Mouse (Mus musculus) kidney, embryonic 15.5 days (tissue): ENCODE data around the gene BC048562. TPM values are rescaled to one million over a fixed set of nuclear protein-coding genes. Genes with fewer than 3 reads are reported as not detected.

Source experiments
- ATAC-seq: fragments of 200-750 bp; cut with Nextera tagmentation; replicated peaks from 2 replicates; pipeline ENCODE4 v1.8.0; 2017; ENCODE audit warnings: moderate TSS enrichment; ENCODE audit not compliant: low FRiP score
- H3K27ac ChIP-seq: fragments of 300-500 bp; sonication (generic); 2 replicates; pipeline ENCODE4 v1.5.1; 2015; ENCODE audit warnings: mild to moderate bottlenecking, inconsistent platforms
- H3K27me3 ChIP-seq: fragments of 300-500 bp; sonication (generic); 2 replicates; pipeline ENCODE4 v1.6.1; 2015; ENCODE audit warnings: inconsistent platforms
- H3K36me3 ChIP-seq: fragments of 300-500 bp; sonication (generic); 2 replicates; pipeline ENCODE4 v1.6.1; 2015; ENCODE audit warnings: inconsistent platforms
- H3K4me1 ChIP-seq: fragments of 300-500 bp; sonication (generic); 2 replicates; pipeline ENCODE4 v1.6.1; 2015; ENCODE audit warnings: inconsistent platforms
- H3K4me2 ChIP-seq: fragments of 300-500 bp; sonication (generic); 2 replicates; pipeline ENCODE4 v1.6.1; 2015; ENCODE audit warnings: moderate library complexity, mild to moderate bottlenecking, inconsistent platforms
- H3K4me3 ChIP-seq: fragments of 300-500 bp; sonication (generic); replicated peaks from 2 replicates; pipeline ENCODE4 v1.5.1; 2015; ENCODE audit warnings: mild to moderate bottlenecking, inconsistent platforms
- H3K9ac ChIP-seq: fragments of 300-500 bp; sonication (generic); 2 replicates; pipeline ENCODE4 v1.6.1; 2015; ENCODE audit warnings: mild to moderate bottlenecking, inconsistent platforms
- H3K9me3 ChIP-seq: fragments of 300-500 bp; sonication (generic); replicated peaks from 2 replicates; pipeline ENCODE4 v1.6.1; 2016; ENCODE audit warnings: inconsistent platforms
- WGBS: fragments of 180-500 bp; shearing (Covaris S2); methylation state at CpG from one replicate; pipeline ENCODE4 v1.1.7; 2015; ENCODE audit warnings: mixed read lengths; 5-methylcytosine and 5-hydroxymethylcytosine counted together
- polyA plus RNA-seq: library from polyadenylated mRNA; unstranded; fragments of >200 nt; fragmentation: Nextera tagmentation; extraction: Ambion mirVana; gene quantifications from 2 replicates; pipeline ENCODE4 v1.2.1, GENCODE M21; 2015

Gene BC048562
- not detected in 2 replicates for polyA plus RNA-seq

DNA sequence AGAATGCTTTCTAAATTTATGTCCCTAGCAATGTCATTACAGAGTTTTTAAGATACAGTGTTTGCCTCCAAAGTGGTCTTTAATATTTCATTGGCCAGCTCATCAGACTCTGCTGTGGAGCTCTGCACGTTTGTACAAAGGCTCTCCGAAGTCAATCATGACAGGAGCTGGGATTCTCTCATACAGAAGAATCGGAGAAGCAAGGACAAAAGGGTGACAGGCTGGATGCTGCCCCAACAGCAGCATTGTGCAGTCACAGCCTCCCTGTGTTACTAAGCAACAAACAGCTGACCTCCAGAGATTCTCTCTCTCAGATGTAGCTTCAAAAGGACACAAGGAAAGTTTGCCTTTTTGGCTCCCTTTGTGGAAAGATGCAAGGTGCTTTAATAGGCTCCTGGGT, at the start of gene BC048562:
TSS of gene BC048562 (plus strand) at position 301 of the 400 bp plus-strand sequence.
- Histone ChIP-seq H3K27me3 (no peaks in the 10 kb centered on the region), H3K9me3 (no peaks in the 10 kb centered on the region), H3K27ac (no peak within 1 kb of the TSS), H3K36me3 (no peaks in the 10 kb centered on the region), H3K4me2 (no peak within 1 kb of the TSS), H3K9ac (no peak within 1 kb of the TSS), H3K4me3 (no peak within 1 kb of the TSS), H3K4me1 (0 out of 2 replicates have a peak, but pooled peaks cover 5% of the 10 kb centered on the region)
- 76% methylated on average over 3 of the region's 3 CpGs for WGBS
- no peak for ATAC-seq

DNA sequence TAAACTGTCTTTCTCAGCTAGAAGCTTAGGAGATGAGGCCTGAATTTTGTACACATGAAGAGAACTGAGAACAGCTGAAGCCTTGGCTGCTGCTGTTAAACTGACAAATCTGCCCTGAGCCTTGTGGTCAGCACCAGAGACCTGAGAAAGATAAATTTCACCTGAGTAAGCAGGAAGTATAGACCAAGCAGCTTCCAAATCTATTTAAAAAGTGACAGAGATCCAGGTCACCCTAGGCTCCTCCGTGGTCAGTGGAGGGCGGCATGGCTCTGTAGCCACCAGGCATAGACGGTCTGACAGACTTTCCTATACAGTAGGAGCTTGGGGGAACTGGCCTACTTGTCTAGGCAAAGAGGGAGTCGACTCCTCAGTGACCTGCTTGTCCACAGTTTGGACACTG, 49.5 kb upstream of the BC048562 start:
- Histone ChIP-seq H3K36me3 (peaks cover 95% of the 10 kb centered on the region), H3K4me1 (no peaks in the 10 kb centered on the region), H3K4me3 (no peak overlapping the region), H3K27me3 (no peaks in the 10 kb centered on the region), H3K9ac (no peak overlapping the region), H3K27ac (no peak overlapping the region), H3K4me2 (no peak overlapping the region), H3K9me3 (no peaks in the 10 kb centered on the region)
- 81% methylated on average over 4 of the region's 4 CpGs for WGBS
- no peak for ATAC-seq

DNA sequence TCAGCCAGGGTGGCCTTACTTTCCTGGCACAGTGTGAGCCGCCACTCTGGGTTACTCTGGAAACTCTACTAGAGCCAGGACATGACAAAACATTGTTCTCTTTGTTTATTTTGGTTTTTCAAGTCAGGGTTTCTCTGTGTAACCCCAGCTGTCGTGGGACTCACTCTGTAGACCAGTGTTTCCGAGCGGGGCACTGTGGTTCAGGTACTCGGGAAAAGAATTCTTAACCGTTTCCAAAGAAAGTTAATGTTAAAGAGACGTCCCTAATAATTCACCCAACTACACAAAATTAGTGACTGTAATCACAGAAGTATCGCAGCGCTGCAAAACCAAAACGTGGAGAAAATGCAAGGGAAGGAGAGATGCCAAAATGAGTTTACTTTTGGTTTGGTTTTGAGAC, 47.7 kb upstream of the BC048562 start:
- no peaks in the 10 kb centered on the region for H3K4me1 ChIP-seq
- no peaks in the 10 kb centered on the region for H3K9me3 ChIP-seq
- H3K9ac ChIP-seq = no peak overlapping the region
- no peak overlapping the region for H3K4me3 ChIP-seq
- no peaks in the 10 kb centered on the region for H3K27me3 ChIP-seq
- 87% methylated on average over 10 of the region's 10 CpGs for WGBS
- H3K27ac ChIP-seq = no peak overlapping the region
- H3K4me2 ChIP-seq = no peak overlapping the region
- peaks cover 96% of the 10 kb centered on the region for H3K36me3 ChIP-seq
- no peak for ATAC-seq

DNA sequence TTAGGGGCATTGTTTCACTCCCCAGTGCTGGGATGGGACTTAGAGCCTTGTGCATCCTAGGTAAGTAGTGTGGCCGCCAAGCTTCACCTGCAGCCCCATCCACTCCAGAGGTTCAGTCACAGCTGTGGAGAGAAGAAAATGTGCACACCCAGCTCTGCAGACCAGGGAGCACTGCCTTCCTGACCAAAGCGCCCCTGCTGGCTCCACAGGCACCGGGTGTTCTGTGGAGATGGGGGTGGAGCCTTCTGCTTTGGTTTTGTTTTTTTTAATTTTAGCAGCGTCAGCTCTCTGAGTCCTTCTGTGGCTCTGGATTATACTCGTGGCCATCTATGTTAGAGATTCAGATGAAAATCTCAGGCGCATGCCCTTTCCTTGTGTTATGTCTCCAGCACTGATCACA, 47.1 kb upstream of the BC048562 start:
- WGBS = 83% methylated on average over 6 of the region's 6 CpGs

DNA sequence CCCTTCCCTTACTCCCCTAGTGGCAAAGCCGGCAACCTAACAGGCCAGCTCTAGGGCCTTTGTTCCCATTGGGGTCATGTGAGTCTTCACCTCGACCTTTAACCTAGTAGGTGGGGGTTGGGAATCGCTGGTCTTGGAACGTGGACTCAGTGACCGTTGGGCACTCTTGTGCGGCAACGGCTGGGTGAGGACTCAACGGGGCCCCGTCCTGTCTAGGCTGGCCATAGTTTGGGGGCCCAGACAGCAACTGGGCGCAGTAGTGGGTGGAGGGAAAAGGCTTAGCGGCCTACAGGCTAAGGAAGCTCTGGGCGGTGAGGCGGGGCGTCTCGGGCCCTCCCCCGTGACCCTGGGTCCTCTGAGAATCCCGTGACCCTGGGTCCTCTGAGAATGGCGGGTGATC, 43.6 kb upstream of the BC048562 start, which contains the start of gene 1700102P08Rik:
TSS of gene 1700102P08Rik (plus strand) at position 130 of the 400 bp plus-strand sequence.
- Histone ChIP-seq H3K4me3 (no peak within 1 kb of the TSS), H3K9ac (no peak within 1 kb of the TSS), H3K9me3 (no peaks in the 10 kb centered on the region), H3K4me1 (no peaks in the 10 kb centered on the region), H3K4me2 (no peak within 1 kb of the TSS), H3K36me3 (peaks cover 68% of the 10 kb centered on the region), H3K27me3 (no peaks in the 10 kb centered on the region), H3K27ac (no peak within 1 kb of the TSS)
- WGBS = 69% methylated on average over 18 of the region's 18 CpGs
- no peak for ATAC-seq

More for the DNA sequence above, 47.1 kb upstream of the BC048562 start:
- Histone ChIP-seq H3K27me3 (no peaks in the 10 kb centered on the region), H3K9ac (no peak overlapping the region), H3K9me3 (no peaks in the 10 kb centered on the region), H3K36me3 (peaks cover 96% of the 10 kb centered on the region), H3K27ac (no peak overlapping the region), H3K4me2 (no peak overlapping the region), H3K4me3 (no peak overlapping the region), H3K4me1 (no peaks in the 10 kb centered on the region)
- no peak for ATAC-seq

DNA sequence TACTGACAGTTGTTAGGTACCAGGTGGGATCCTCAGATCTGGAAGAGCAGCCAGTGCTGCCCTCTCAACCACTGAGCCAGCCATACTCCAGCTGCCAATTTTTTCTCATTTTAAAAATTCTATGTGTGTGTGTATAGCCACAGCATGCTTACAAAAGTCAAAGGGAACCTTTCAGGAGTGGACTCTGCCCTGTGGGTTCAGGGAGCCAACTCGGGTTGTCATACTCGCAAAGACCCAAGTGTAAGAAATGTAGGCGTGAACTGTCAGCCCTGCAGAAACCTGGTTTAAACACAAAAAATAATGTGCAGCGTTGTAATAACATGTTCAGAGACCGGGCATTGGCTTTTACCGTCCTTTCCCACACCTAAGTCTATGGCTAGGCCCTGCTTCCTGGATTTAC, 42.1 kb upstream of the BC048562 start:
- H3K9ac ChIP-seq = no peak overlapping the region
- H3K9me3 ChIP-seq = no peaks in the 10 kb centered on the region
- no peaks in the 10 kb centered on the region for H3K27me3 ChIP-seq
- H3K36me3 ChIP-seq = peaks cover 52% of the 10 kb centered on the region
- no peak overlapping the region for H3K27ac ChIP-seq
- WGBS = 96% methylated on average over 6 of the region's 6 CpGs
- ATAC-seq = no peak
- no peaks in the 10 kb centered on the region for H3K4me1 ChIP-seq
- no peak overlapping the region for H3K4me2 ChIP-seq
- no peak overlapping the region for H3K4me3 ChIP-seq

DNA sequence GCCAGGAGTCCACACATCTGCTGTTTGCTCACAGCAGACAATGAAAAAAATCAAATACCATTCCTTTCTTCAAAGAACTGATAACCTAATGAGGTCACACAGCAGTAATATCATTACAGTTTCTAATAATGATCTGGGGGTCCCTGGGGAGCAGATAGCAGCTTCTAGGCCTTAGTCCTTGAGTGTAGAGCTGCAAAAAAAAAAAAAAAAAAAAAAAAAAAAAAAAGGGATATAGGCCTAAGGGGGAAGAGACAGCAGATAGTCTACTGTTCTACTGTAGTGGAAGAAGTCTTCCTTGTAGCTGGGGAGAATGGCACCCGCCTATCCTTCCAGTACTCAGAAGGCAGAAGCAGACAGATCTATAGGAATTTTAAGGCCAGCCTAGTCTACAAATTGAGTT, 40.9 kb upstream of the BC048562 start:
- 84% methylated on average over 1 of the region's 1 CpGs for whole genome bisulfite sequencing
- Histone ChIP-seq H3K4me1 (no peaks in the 10 kb centered on the region), H3K27me3 (no peaks in the 10 kb centered on the region), H3K36me3 (peaks cover 42% of the 10 kb centered on the region), H3K4me2 (no peak overlapping the region), H3K9me3 (no peaks in the 10 kb centered on the region), H3K9ac (no peak overlapping the region), H3K27ac (no peak overlapping the region), H3K4me3 (no peak overlapping the region)
- no peak for ATAC-seq

DNA sequence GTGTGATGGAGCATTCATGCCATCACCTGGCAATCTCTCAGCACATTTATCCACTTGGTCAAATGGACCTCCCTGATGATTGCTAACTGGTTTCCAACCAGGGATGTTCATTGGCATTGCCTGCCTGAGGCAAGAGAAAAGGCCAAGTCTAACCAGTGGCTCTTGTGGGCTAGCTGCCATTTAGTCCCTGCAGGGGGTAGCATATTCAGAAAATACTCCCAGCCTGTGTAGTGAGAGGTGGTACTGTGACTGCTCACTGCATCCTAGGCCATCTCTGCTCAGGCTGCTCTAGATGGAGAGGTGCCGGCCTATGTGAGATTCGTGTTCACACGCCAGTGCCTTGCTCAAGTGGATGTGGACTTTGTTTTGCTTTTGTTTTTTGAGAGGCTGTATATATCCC, 38.0 kb upstream of the BC048562 start:
- Histone ChIP-seq H3K4me2 (no peak overlapping the region), H3K9me3 (no peaks in the 10 kb centered on the region), H3K27ac (no peak overlapping the region), H3K36me3 (peaks cover 13% of the 10 kb centered on the region), H3K4me3 (no peak overlapping the region), H3K27me3 (no peaks in the 10 kb centered on the region), H3K4me1 (no peaks in the 10 kb centered on the region), H3K9ac (no peak overlapping the region)
- ATAC-seq = no peak
- 89% methylated on average over 3 of the region's 3 CpGs for WGBS

DNA sequence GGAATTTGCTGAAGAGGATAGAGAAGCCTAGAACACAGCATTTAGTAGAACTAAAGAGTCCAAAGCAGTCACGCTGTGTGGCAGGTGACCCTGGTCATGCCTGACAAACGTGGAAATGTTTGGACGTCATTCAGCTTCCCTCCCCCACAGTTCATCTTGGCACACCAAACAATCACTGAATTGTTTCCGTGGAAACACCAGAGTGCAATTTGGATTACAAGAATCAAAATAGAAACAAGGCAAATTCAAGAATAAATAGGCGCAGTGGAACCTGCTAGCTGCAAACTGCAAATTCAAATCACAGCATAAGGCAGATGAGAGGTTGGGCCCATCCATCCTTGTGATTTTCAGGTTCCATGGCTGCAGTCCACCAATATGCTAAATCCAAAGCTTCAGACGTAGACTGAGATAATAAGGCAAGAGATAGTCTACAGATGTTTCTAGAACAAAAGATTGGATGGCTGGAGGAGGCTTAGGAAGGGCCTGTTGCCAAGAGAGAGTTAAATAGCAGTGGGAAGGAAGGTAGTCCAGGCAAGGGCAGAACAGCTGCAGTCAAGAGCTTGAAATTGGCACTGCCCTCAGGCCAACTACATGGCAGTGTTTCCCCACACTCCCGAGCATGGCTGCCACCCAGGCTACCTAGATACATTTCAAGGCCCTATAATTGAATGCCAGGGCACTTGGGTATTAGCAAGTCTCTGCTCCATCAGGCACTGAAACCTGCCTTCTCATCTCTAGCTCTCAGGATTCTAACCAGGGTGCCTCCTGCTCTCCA, 34.9 kb upstream of the BC048562 start:
- Histone ChIP-seq H3K36me3 (no peaks in the 10 kb centered on the region), H3K4me1 (0 out of 2 replicates have a peak, but pooled peaks cover 7% of the 10 kb centered on the region), H3K4me2 (no peak overlapping the region), H3K27ac (no peak overlapping the region), H3K27me3 (no peaks in the 10 kb centered on the region), H3K4me3 (no peak overlapping the region), H3K9me3 (no peaks in the 10 kb centered on the region), H3K9ac (no peak overlapping the region)
- ATAC-seq = no peak
- 68% methylated on average over 7 of the region's 7 CpGs for WGBS

DNA sequence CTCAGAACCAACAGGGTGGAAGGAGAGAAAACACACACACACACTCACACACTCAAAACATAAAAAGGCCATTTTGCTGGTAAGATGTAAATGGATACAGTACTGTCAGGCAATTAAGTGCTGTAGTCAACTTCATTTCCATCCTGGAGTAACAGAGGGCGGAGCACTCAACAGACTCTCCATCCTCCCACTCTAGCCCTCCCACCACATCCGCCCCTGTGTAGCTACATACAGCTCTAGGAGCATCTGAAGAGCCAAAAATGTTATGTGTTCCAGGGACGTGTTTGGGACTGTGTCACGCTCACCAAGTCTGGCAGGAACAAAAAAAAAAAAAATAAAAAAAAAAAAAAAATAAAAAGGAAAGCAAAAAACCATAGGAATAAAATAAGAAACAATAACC, 33.2 kb upstream of the BC048562 start:
- WGBS = 78% methylated on average over 4 of the region's 4 CpGs
- Histone ChIP-seq H3K9me3 (no peaks in the 10 kb centered on the region), H3K4me3 (no peak overlapping the region), H3K4me1 (0 out of 2 replicates have a peak, but pooled peaks cover 7% of the 10 kb centered on the region), H3K27me3 (no peaks in the 10 kb centered on the region), H3K36me3 (no peaks in the 10 kb centered on the region), H3K9ac (no peak overlapping the region), H3K4me2 (no peak overlapping the region), H3K27ac (no peak overlapping the region)
- ATAC-seq = no peak

DNA sequence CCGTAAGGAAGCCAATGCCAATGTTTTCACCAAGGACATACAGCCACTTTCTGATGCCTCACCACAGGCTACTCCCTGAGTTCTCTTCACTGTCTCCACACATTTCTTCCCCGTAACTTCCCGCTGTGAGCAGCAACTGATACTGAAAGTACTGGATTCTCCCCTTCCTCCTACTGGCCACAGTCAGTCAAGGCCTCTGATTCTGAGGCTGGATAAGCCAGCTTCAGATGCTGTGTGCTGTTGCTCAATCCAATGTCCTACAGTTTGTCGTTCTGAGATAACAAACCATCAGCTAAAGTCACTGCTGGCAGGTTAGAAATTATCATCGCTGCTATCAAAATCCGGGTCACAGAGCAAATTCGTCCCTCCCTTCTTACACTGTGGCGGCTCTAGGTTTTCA, 31.8 kb upstream of the BC048562 start:
- 67% methylated on average over 8 of the region's 8 CpGs for WGBS
- ATAC-seq = no peak

DNA sequence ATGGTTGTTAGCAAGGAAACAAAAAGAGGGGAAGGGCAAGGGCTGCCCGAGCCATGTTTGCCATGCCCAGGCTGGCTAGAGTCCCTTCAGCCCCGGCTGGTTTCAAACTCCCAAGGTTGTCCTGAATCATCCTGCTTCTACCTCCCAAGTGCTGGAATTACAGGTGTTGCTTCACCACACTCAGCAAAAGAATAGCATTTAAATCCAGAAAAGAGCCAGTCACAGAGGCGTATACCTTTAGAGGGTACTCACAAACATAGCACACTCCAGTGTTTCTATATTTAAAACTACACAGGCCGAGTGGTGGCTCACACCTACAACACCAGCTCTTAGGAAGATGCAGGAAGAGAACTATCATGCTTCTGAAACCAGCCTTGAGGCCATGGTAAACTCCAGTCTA, 26.7 kb upstream of the BC048562 start:
- Histone ChIP-seq H3K27ac (no peak overlapping the region), H3K4me2 (no peak overlapping the region), H3K36me3 (no peaks in the 10 kb centered on the region), H3K9me3 (no peaks in the 10 kb centered on the region), H3K4me1 (0 out of 2 replicates have a peak, but pooled peaks cover 7% of the 10 kb centered on the region), H3K9ac (no peak overlapping the region), H3K27me3 (no peaks in the 10 kb centered on the region), H3K4me3 (no peak overlapping the region)
- ATAC-seq = no peak
- whole genome bisulfite sequencing = 84% methylated on average over 4 of the region's 4 CpGs

More for the DNA sequence above, 31.8 kb upstream of the BC048562 start:
- no peaks in the 10 kb centered on the region for H3K36me3 ChIP-seq
- H3K27ac ChIP-seq = no peak overlapping the region
- no peak overlapping the region for H3K4me2 ChIP-seq
- H3K9me3 ChIP-seq = no peaks in the 10 kb centered on the region
- 0 out of 2 replicates have a peak, but pooled peaks cover 7% of the 10 kb centered on the region for H3K4me1 ChIP-seq
- H3K27me3 ChIP-seq = no peaks in the 10 kb centered on the region
- H3K4me3 ChIP-seq = no peak overlapping the region
- no peak overlapping the region for H3K9ac ChIP-seq
